Mouse (Mus musculus) CH12.LX (cell line): Measurements from ENCODE around the gene Ldlrad2. TPM values are rescaled to one million over a fixed set of nuclear protein-coding genes. Genes with fewer than 3 reads are reported as not detected.

Experiments used
- DNase-seq: peaks from one replicate; pipeline ENCODE4 v3.0.0-alpha.2; 2013; ENCODE audit errors: extremely low read depth
- H3K27ac ChIP-seq: 2 replicates; pipeline ENCODE4 v1.5.1; 2012; ENCODE audit warnings: low read depth, mild to moderate bottlenecking, control low read depth, moderate library complexity; ENCODE audit not compliant: insufficient read depth
- H3K27me3 ChIP-seq: replicated peaks from 2 replicates; pipeline ENCODE3; 2012; ENCODE audit warnings: inconsistent platforms
- H3K36me3 ChIP-seq, 2 experiments: replicated peaks in 1 of 2; 2 replicates each; pipeline versions ENCODE3 to v1.6.1; 2012; ENCODE audit warnings: inconsistent platforms in 1 of 2, low read length in 1 of 2, mild to moderate bottlenecking in 1 of 2, mixed read lengths in 1 of 2, moderate library complexity in 1 of 2; ENCODE audit not compliant: control insufficient read depth in 1 of 2, insufficient read depth in 1 of 2
- H3K4me1 ChIP-seq, 2 experiments: 2 replicates each; pipeline ENCODE4 v1.6.1; 2012; ENCODE audit warnings: inconsistent platforms in 1 of 2, moderate library complexity in 1 of 2; ENCODE audit not compliant: insufficient read depth in 2 of 2, control insufficient read depth in 1 of 2
- H3K4me2 ChIP-seq: 2 replicates; pipeline ENCODE4 v1.6.1; 2012; ENCODE audit warnings: low read depth, mild to moderate bottlenecking, control low read depth; ENCODE audit not compliant: poor library complexity, insufficient read depth, severe bottlenecking
- H3K4me3 ChIP-seq, 3 experiments: fragments of 150-350 bp in 1 of 3; sonication (generic) in 1 of 3; replicated peaks in 1 of 3; 2 replicates each; pipeline versions ENCODE3 to v1.5.1; 2011 to 2012; ENCODE audit warnings: low read depth in 2 of 3, low read length in 2 of 3, mild to moderate bottlenecking in 2 of 3, moderate library complexity in 2 of 3, control low read depth in 1 of 3, improper control_type of control experiment in 1 of 3, inconsistent platforms in 1 of 3, mixed read lengths in 1 of 3; ENCODE audit not compliant: poor library complexity in 1 of 3
- H3K79me2 ChIP-seq: replicated peaks from 2 replicates; pipeline ENCODE4 v1.6.1; 2012; ENCODE audit warnings: mild to moderate bottlenecking, moderate library complexity; ENCODE audit not compliant: control insufficient read depth, poor library complexity, insufficient read depth, severe bottlenecking; ENCODE audit errors: extremely low read depth
- H3K9ac ChIP-seq: 2 replicates; pipeline ENCODE4 v1.6.1; 2012; ENCODE audit warnings: low read depth, mild to moderate bottlenecking, control low read depth, moderate library complexity; ENCODE audit not compliant: insufficient read depth
- H3K9me3 ChIP-seq: replicated peaks from 2 replicates; pipeline ENCODE3; 2012; ENCODE audit warnings: low read length, inconsistent platforms, mixed read lengths
- CHD2 ChIP-seq: IDR thresholded peaks from 2 replicates; pipeline ENCODE4 v1.6.1; 2011; ENCODE audit warnings: low read length, improper control_type of control experiment
- ELF1 ChIP-seq: IDR thresholded peaks from 2 replicates; pipeline ENCODE4 v1.6.1; 2014; ENCODE audit warnings: low read depth, mild to moderate bottlenecking, inconsistent platforms, low read length, improper control_type of control experiment
- EP300 ChIP-seq: IDR thresholded peaks from 2 replicates; pipeline ENCODE4 v1.6.1; 2011; ENCODE audit warnings: low read length, improper control_type of control experiment
- ETS1 ChIP-seq: conservative IDR thresholded peaks from 2 replicates; pipeline ENCODE4 v1.6.1; 2012; ENCODE audit warnings: low read depth, mild to moderate bottlenecking, inconsistent platforms, low read length, improper control_type of control experiment, moderate library complexity
- GABPA ChIP-seq: IDR thresholded peaks from 2 replicates; pipeline ENCODE4 v1.6.1; 2012; ENCODE audit warnings: low read depth, low read length, improper control_type of control experiment, inconsistent platforms; ENCODE audit not compliant: insufficient replicate concordance
- HCFC1 ChIP-seq: IDR thresholded peaks from 2 replicates; pipeline ENCODE4 v1.6.1; 2012; ENCODE audit warnings: low read depth, mild to moderate bottlenecking, inconsistent platforms, low read length, improper control_type of control experiment
- KAT2A ChIP-seq: IDR thresholded peaks from 2 replicates; pipeline ENCODE4 v1.6.1; 2012; ENCODE audit warnings: low read length, improper control_type of control experiment, inconsistent platforms; ENCODE audit not compliant: insufficient replicate concordance
- MEF2A ChIP-seq: IDR thresholded peaks from 2 replicates; pipeline ENCODE4 v1.6.1; 2014; ENCODE audit warnings: low read depth, mild to moderate bottlenecking, inconsistent platforms, low read length, improper control_type of control experiment, borderline replicate concordance
- MXI1 ChIP-seq: IDR thresholded peaks from 2 replicates; pipeline ENCODE4 v1.6.1; 2011; ENCODE audit warnings: mild to moderate bottlenecking, low read depth, low read length, improper control_type of control experiment
- NELFE ChIP-seq: IDR thresholded peaks from 2 replicates; pipeline ENCODE4 v1.6.1; 2011; ENCODE audit warnings: low read depth, low read length, improper control_type of control experiment
- NRF1 ChIP-seq: IDR thresholded peaks from 2 replicates; pipeline ENCODE4 v1.6.1; 2014; ENCODE audit warnings: low read depth, mild to moderate bottlenecking, inconsistent platforms, low read length, improper control_type of control experiment, moderate library complexity
- POLR2A ChIP-seq: IDR thresholded peaks from 2 replicates; pipeline ENCODE4 v1.6.1; 2011; ENCODE audit warnings: low read depth, mild to moderate bottlenecking, improper control_type of control experiment, low read length
- RAD21 ChIP-seq: IDR thresholded peaks from 2 replicates; pipeline ENCODE4 v1.6.1; 2011; ENCODE audit warnings: low read depth, mild to moderate bottlenecking, low read length, improper control_type of control experiment, moderate library complexity
- TBP ChIP-seq: conservative IDR thresholded peaks from 2 replicates; pipeline ENCODE4 v1.6.1; 2011; ENCODE audit warnings: low read depth, low read length, improper control_type of control experiment
- UBTF ChIP-seq: IDR thresholded peaks from 2 replicates; pipeline ENCODE4 v1.6.1; 2012; ENCODE audit warnings: low read depth, mild to moderate bottlenecking, inconsistent platforms, low read length, improper control_type of control experiment, moderate library complexity
- USF2 ChIP-seq: conservative IDR thresholded peaks from 2 replicates; pipeline ENCODE4 v1.6.1; 2011; ENCODE audit warnings: low read depth, low read length, improper control_type of control experiment
- dilution Hi-C: fragments of 300-500 bp; cut with MboI; formaldehyde crosslinking; loops from 2 replicates; pipeline ENCODE4 v1.14.3; 2020; ENCODE audit warnings: low sequenced_read_pairs; ENCODE audit not compliant: extremely low pct_unique_long_range_greater_than_20kb, extremely low pct_ligation_motif_present
- in situ Hi-C: fragments of 300-500 bp; cut with MboI; formaldehyde crosslinking; loops from 3 replicates; pipeline ENCODE4 v1.14.3; 2019; ENCODE audit warnings: low sequenced_read_pairs, low pct_ligation_motif_present, low pct_unique_long_range_greater_than_20kb, mixed read lengths
- polyA plus RNA-seq: library from polyadenylated mRNA; unstranded; fragments of >175 nt; gene quantifications from 2 replicates; pipeline ENCODE4 v1.2.1, GENCODE M21; 2012; ENCODE audit warnings: low read depth; ENCODE audit not compliant: insufficient read length
- total RNA-seq, 2 experiments: library from RNA; depleted of rRNA; stranded (reverse); fragments of 300-350 nt in 1 of 2; fragments of >200 nt in 1 of 2; gene quantifications; 2 replicates each; pipeline ENCODE4 v1.2.3; 2012 to 2014

Gene Ldlrad2
- total and polyA plus RNA-seq, 3 experiments = not detected

DNA sequence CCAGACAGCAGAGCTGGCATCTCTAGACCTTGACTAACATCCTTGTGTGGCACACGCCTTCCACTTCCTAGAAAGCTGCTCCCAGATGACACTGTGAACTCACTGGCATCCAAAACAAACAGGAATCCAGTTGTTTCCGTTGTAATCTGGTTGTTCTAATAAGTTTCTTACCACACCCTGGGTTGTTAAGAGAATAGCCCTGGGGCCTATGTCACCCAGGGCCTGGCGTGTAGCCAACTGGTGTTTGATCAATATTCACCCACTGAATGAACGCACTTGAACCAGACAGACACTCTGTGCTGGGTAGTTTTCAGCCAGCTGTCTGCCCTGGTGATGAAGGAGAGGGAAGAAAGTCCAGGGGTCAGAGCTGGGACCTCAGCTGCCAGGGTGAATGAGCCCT is 47.0 kb downstream of the Ldlrad2 start:
- peaks cover 0 to 63% of the 10 kb centered on the region in 2 experiments for H3K36me3 ChIP-seq
- no peak overlapping the region for H3K27ac ChIP-seq
- TF ChIP-seq MXI1 (no peak), HCFC1 (no peak), EP300 (no peak), MEF2A (no peak), CHD2 (no peak)
- H3K4me3 ChIP-seq = no peak overlapping the region
- no peaks in the 10 kb centered on the region for H3K9me3 ChIP-seq
- no peaks in the 10 kb centered on the region for H3K27me3 ChIP-seq
- peaks cover 0 to 14% of the 10 kb centered on the region in 2 experiments; a peak in 2 of 4 replicates for H3K4me1 ChIP-seq
- H3K9ac ChIP-seq = no peak overlapping the region
- DNase-seq = no peak
- in situ Hi-C loops (no loop called here), dilution Hi-C loops (no loop called here)
- no peak overlapping the region for H3K4me2 ChIP-seq
- no peaks in the 10 kb centered on the region for H3K79me2 ChIP-seq

DNA sequence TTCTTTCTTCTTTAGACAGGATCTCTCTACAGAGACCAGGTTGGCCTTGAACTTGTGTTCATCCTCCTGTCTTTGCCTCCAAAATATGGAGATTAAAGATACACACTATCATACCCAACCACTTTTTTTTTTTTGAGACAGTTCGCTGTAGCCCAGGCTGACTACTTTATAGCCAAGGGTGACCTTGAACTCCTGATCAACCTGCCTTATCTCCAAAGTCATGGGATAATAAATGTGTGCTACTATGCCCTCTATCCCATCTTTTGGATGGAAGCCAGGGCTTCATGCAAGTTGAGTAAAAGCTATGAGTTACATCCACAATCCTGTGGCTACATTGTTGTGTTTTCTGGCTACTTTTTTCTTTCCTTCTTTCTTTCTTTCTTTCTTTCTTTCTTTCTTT is 48.9 kb downstream of the Ldlrad2 start:
- H3K36me3 ChIP-seq = peaks cover 0 to 72% of the 10 kb centered on the region in 2 experiments
- TF ChIP-seq NELFE = no peak
- TF ChIP-seq KAT2A = no peak
- TF ChIP-seq NRF1 = no peak
- no peak for TF ChIP-seq ELF1
- TF ChIP-seq UBTF = no peak
- TF ChIP-seq RAD21 = no peak
- no peak for TF ChIP-seq USF2
- TF ChIP-seq GABPA = no peak
- TF ChIP-seq ETS1 = no peak
- TF ChIP-seq TBP = no peak
- no peak for TF ChIP-seq POLR2A
- TF ChIP-seq, all 38 proteins: peak for 0
- no peak overlapping the region for H3K9ac ChIP-seq
- H3K79me2 ChIP-seq = no peaks in the 10 kb centered on the region
- in situ Hi-C loops = no loop called here
- no peaks in the 10 kb centered on the region for H3K9me3 ChIP-seq
- H3K4me3 ChIP-seq = no peak overlapping the region
- no peak overlapping the region for H3K4me2 ChIP-seq
- dilution Hi-C loops = no loop called here
- H3K27me3 ChIP-seq = no peaks in the 10 kb centered on the region
- H3K4me1 ChIP-seq = peaks cover 0 to 14% of the 10 kb centered on the region in 2 experiments; a peak in 2 of 4 replicates
- DNase-seq = no peak
- no peak overlapping the region for H3K27ac ChIP-seq

Other genes with a start within 250 kb of the Ldlrad2 start
- gene Cdc42, start 216.8 kb downstream of the Ldlrad2 start, total RNA-seq (2012; rRNA removed) = 209 and 241 TPM in 2 replicates
- gene Cdc42, start 216.8 kb downstream of the Ldlrad2 start, total RNA-seq (2014; rRNA removed) = 594 and 605 TPM in 2 replicates
- 367 and 378 TPM in 2 replicates for gene Cdc42, start 216.8 kb downstream of the Ldlrad2 start, polyA plus RNA-seq
- gene Cela3a, start 164.8 kb downstream of the Ldlrad2 start, total RNA-seq (2012; rRNA removed) = not detected in 2 replicates
- gene Cela3a, start 164.8 kb downstream of the Ldlrad2 start, total RNA-seq (2014; rRNA removed) = not detected in 2 replicates
- gene Cela3a, start 164.8 kb downstream of the Ldlrad2 start, polyA plus RNA-seq = not detected in 2 replicates
- gene Cela3b, start 144.0 kb downstream of the Ldlrad2 start, total RNA-seq (2012; rRNA removed) = not detected in 2 replicates
- gene Cela3b, start 144.0 kb downstream of the Ldlrad2 start, total RNA-seq (2014; rRNA removed) = not detected in 2 replicates
- gene Cela3b, start 144.0 kb downstream of the Ldlrad2 start, polyA plus RNA-seq = not detected in 2 replicates
- gene 1700013G24Rik, start 121.3 kb downstream of the Ldlrad2 start, total RNA-seq (2012; rRNA removed) = not detected in 2 replicates
- not detected in 2 replicates for gene 1700013G24Rik, start 121.3 kb downstream of the Ldlrad2 start, total RNA-seq (2014; rRNA removed)
- not detected in 2 replicates for gene 1700013G24Rik, start 121.3 kb downstream of the Ldlrad2 start, polyA plus RNA-seq
- 3.1 and 5.5 TPM in 2 replicates for gene Hspg2, start 105.8 kb downstream of the Ldlrad2 start, total RNA-seq (2012; rRNA removed)
- 0.82 and 1.3 TPM in 2 replicates for gene Hspg2, start 105.8 kb downstream of the Ldlrad2 start, total RNA-seq (2014; rRNA removed)
- gene Hspg2, start 105.8 kb downstream of the Ldlrad2 start, polyA plus RNA-seq = 10.7 and 14.0 TPM in 2 replicates
- gene Usp48, start 19.2 kb upstream of the Ldlrad2 start, total RNA-seq (2012; rRNA removed) = 26.6 and 28.5 TPM in 2 replicates
- 36.6 and 41.3 TPM in 2 replicates for gene Usp48, start 19.2 kb upstream of the Ldlrad2 start, total RNA-seq (2014; rRNA removed)
- 77.8 and 90.6 TPM in 2 replicates for gene Usp48, start 19.2 kb upstream of the Ldlrad2 start, polyA plus RNA-seq
- gene Rap1gap, start 90.2 kb upstream of the Ldlrad2 start, total RNA-seq (2012; rRNA removed) = 5.1 and 5.8 TPM in 2 replicates
- 2.4 and 3.0 TPM in 2 replicates for gene Rap1gap, start 90.2 kb upstream of the Ldlrad2 start, total RNA-seq (2014; rRNA removed)
- gene Rap1gap, start 90.2 kb upstream of the Ldlrad2 start, polyA plus RNA-seq = 9.2 and 11.1 TPM in 2 replicates
- 115 and 130 TPM in 2 replicates for gene Alpl, start 221.8 kb upstream of the Ldlrad2 start, total RNA-seq (2012; rRNA removed)
- gene Alpl, start 221.8 kb upstream of the Ldlrad2 start, total RNA-seq (2014; rRNA removed) = 62.9 and 65.7 TPM in 2 replicates
- 152 and 164 TPM in 2 replicates for gene Alpl, start 221.8 kb upstream of the Ldlrad2 start, polyA plus RNA-seq